Mouse (Mus musculus): ENCODE results near the gene Cib4. TPM values are rescaled to one million over a fixed set of nuclear protein-coding genes. Genes with fewer than 3 reads are reported as not detected.

Cib4 gene
- polyA plus RNA-seq (2017; shearing (Covaris generic)) = not detected

GRCm38 (mm10) chr5:30545698-30546097, at the start of gene Cib4:
TSS of gene Cib4 (minus strand) at chr5:30545836.

DNA sequence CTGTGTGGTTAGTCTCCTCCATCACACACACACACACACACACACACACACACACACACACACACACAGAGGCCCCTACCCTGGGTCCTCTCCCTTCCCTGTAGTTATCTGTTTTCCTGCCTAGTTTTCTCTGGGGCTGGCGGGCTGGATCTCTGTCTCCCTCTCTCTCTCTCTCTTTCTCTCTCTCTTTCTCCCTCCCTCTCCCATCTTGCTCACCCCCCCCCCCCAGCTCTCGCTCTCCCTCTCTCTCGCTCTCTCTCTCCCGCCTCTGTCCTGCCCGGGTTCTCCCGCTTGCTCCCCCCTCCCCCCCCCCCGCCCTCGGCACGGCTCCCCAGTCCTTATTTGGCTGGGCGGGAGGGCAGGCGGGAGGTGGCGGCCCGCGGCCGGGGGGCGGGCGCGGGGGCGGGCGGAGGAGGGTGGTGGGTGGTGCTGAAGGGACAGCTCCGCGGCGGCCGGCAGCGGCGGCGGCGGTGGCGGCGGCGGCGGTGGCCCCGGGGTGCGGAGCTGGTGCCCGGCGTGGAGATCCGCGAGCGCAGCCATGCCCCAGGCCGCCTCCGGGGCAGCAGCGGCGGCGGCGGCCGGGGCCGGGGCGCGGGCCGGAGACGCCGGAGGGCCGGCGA, 42.2 kb upstream of the Cib4 start, which contains the start of gene Kcnk3:
Kcnk3 (plus strand) TSS at position 490 of the 620 bp plus-strand sequence.

GRCm38 (mm10) chr5:30465861-30466260, 79.8 kb downstream of the Cib4 start, which contains the start of gene 1700001C02Rik:
TSS of gene 1700001C02Rik (plus strand) at chr5:30466047.

DNA sequence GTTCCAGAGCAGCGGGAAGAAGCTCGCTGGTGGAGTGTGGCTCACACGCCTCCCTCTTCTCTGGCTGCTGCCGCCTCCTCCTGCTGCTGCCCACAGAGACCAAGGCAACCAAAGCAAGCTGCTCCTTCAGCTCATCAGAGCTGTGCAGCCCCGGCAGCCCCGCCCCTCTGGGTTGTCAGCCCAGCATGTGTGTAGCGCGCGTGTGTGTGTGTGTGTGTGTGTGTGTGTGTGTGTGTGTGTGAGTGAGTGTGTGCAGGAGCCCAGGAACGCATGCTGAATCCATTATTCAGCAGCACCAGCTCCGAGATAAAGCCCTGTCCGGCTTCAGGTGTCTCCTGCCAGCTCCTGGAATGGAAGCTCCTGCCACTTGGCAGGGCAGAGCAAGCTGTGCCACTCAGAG, 83.8 kb downstream of the Cib4 start, which contains the start of gene Otof:
Otof (minus strand) TSS at position 112 of the 400 bp plus-strand sequence.

Other genes starting within 250 kb of the Cib4 start
- gene Otof, start 83.9 kb downstream of the Cib4 start, polyA plus RNA-seq (2017; shearing (Covaris generic)) = under 1 TPM in 1 of 2 experiments, not detected in 1; 0.06 TPM
- not detected for gene 1700001C02Rik, start 79.8 kb downstream of the Cib4 start, polyA plus RNA-seq (2017; shearing (Covaris generic))
- gene Kcnk3, start 42.3 kb upstream of the Cib4 start, polyA plus RNA-seq (2017; shearing (Covaris generic)) = 1 to 10 TPM in 1 of 2 experiments, under 1 TPM in 1; 0.17 to 1.4 TPM
- 10 to 100 TPM; 17.4 to 28.8 TPM for gene Slc35f6, start 102.1 kb upstream of the Cib4 start, polyA plus RNA-seq (2017; shearing (Covaris generic))
- gene Cenpa, start 120.9 kb upstream of the Cib4 start, polyA plus RNA-seq (2017; shearing (Covaris generic)) = 10 to 100 TPM; 35.5 to 70.8 TPM
- under 1 TPM in 1 of 2 experiments, not detected in 1; 0.86 TPM for gene Dpysl5, start 165.7 kb upstream of the Cib4 start, polyA plus RNA-seq (2017; shearing (Covaris generic))